Mouse (Mus musculus) ES-Bruce4 (cell line): Measurements from ENCODE around the gene 1520401A03Rik.

Experiments used
- EP300 ChIP-seq: IDR thresholded peaks from 2 replicates; pipeline ENCODE4 v1.6.1; 2011; ENCODE audit warnings: low read depth, low read length; ENCODE audit not compliant: insufficient read depth
- POLR2A ChIP-seq: IDR thresholded peaks from one replicate; pipeline ENCODE4 v1.8.1; 2011; ENCODE audit warnings: low read length; ENCODE audit not compliant: insufficient read depth

GRCm38 (mm10) chr17:23683856-23684672 is 38.5 kb downstream of the 1520401A03Rik start, which contains the start of gene Cldn9:
- TF ChIP-seq EP300 (no peak), POLR2A (no peak)
